Mouse (Mus musculus) inflammation-experienced regulatory T-cells, adult 6 months (primary cell): ENCODE results near the gene Brd4. TPM values are rescaled to one million over a fixed set of nuclear protein-coding genes. Genes with fewer than 3 reads are reported as not detected.
A peak's percentile ranks its signal among the peaks of the same experiment; 100 is the strongest.

Experiments used
- ATAC-seq: one replicate; pipeline ENCODE4 v1.8.0; 2017
- polyA plus RNA-seq, 3 experiments: library from polyadenylated mRNA; unstranded; fragments of 100-300 nt; shearing (Covaris generic); gene quantifications; one replicate each; pipeline ENCODE4 v1.2.1; 2017

Gene Brd4
- 10 to 100 TPM; 58.7 to 77.4 (median 72.6) TPM for polyA plus RNA-seq

GRCm38 (mm10) chr17:32284262-32285137 lies at the start of gene Brd4:
Gene Brd4 (minus strand): TSS chr17:32284722.
- ATAC-seq: peak; percentile 74

DNA sequence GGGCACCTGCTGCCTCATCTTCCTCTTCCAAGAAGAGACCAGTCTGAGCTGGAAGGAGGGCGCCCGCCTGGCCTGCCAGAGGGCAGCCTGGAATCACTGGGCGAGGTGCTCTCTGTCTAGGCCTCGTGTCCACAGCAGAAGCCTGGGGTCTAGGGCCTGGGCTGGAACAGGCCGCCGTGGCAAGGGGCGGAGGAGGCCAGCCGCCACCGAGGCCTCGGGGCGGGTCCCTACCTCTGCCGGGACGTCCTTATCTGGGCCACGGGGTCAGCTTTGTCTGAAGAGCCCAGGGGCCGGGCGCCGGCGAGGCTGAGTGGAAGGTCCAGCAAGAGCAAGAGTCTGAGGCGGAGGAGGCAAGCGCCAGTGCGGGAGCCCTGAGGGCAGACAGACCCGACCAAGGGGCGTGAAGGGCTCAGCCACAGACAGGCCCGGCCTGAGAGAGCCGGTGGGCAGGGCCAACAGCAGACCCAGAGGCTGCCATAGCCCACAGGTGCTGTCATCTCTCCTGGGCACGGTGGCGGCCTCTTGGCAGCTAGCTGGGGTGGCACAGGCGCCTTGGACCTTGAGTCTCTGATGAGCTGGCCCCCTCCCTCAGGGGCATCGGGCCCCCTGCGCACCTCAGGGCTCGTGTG lies 49.3 kb upstream of the Brd4 start:
- ATAC-seq: no peak

- no peak for ATAC-seq
Measured at GRCm38 (mm10) chr17:32327501-32327900, 43.0 kb upstream of the Brd4 start.

GRCm38 (mm10) chr17:32322809-32323208 lies 38.3 kb upstream of the Brd4 start:
- no peak for ATAC-seq

DNA sequence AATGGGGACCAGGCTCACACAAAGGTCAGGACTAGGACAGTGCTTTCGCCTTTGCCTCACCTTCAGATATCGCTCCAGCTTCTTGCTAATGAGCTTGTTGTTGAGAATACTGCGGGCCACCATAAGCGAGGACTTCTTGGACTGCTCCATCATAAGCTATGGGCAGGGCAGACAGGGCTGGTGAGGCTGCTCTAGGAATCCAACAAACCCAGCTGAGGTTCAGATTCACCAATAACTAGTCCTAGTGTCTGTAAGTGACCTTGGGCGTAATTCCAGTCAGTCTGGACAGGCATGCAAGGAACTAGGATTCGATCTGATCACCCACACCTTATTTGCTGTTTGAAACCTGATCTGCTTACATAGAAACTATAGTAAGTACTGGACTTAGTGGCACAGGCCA lies 37.3 kb upstream of the Brd4 start:
- ATAC-seq: no peak

- peak; percentile 44 for ATAC-seq
Measured at GRCm38 (mm10) chr17:32321390-32321734, 36.8 kb upstream of the Brd4 start.

GRCm38 (mm10) chr17:32320597-32321389 lies 36.3 kb upstream of the Brd4 start, which contains the start of gene Akap8:
Gene Akap8 (minus strand): TSS chr17:32321238.
- peak; percentile 97 for ATAC-seq

DNA sequence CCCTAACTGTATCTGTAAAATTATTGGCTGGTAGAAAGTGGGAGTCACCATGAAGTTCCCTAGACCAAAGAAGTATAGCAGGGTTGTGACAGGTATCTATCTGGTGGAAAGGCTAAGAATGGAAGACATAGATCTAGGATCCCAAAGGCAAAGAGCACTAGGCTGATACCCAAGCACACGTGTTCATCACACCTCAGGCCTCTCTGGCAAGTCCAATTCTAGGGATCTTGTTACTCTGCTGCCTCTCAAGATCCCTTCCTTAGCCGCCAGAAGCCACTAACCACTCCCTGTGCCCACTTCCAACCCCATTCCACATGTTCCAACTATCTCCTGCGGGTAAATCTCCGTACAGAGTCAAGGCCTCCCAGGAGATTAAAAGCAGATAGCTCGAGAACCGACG lies 35.4 kb upstream of the Brd4 start:
- ATAC-seq: no peak

GRCm38 (mm10) chr17:32317708-32318107 lies 33.2 kb upstream of the Brd4 start:
- no peak for ATAC-seq

DNA sequence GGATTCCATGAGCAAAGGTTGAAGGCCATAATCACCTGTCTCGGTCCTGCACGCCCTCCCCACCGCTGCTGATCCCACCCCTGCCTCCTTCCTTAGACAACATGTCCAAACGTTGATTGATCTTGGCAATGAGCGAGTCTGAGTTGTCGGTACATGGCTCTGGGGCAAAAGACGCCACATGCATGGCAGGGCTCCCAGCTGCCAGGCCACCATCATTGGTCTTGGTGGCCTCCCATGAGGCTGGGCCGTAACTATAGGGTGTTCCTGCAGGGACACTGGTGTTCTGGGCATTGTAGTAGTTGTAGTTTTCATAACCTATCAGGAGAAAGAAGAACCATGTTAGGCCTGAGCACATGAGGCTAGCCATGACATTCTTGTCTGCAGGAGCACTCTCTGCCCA lies 32.5 kb upstream of the Brd4 start:
- no peak for ATAC-seq

GRCm38 (mm10) chr17:32315560-32315959 lies 31.0 kb upstream of the Brd4 start:
- no peak for ATAC-seq

GRCm38 (mm10) chr17:32313892-32314291 lies 29.4 kb upstream of the Brd4 start:
- no peak for ATAC-seq

- ATAC-seq: no peak
Measured at GRCm38 (mm10) chr17:32312801-32313200, 28.3 kb upstream of the Brd4 start.

- ATAC-seq: no peak
Measured at GRCm38 (mm10) chr17:32307963-32308362, 23.4 kb upstream of the Brd4 start.

GRCm38 (mm10) chr17:32298125-32298524 lies 13.6 kb upstream of the Brd4 start:
- ATAC-seq: no peak

GRCm38 (mm10) chr17:32295901-32296300 lies 11.4 kb upstream of the Brd4 start:
- ATAC-seq: no peak

DNA sequence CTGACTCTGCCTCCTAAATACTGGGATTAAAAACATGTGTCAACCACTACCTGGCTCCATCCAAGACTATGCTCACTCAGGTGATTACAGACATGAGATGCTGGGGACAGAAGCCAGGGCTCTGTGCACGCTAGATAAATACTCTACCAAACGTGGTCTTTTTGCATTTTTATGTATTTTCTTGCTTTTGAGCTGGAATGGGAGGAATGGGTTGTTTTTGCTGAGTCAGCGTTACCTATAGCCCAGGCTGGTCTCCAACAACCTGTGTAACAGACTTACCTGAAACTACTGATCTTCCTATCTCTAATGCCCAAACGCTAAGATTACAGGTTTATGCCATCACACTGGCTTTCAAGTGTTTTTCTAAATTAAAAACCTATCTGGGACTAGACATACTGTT lies 10.6 kb upstream of the Brd4 start:
- no peak for ATAC-seq

GRCm38 (mm10) chr17:32285138-32285670 lies 682 bp upstream of the Brd4 start:
- no peak for ATAC-seq

- peak; percentile 57 for ATAC-seq
Measured at GRCm38 (mm10) chr17:32283771-32284221, 726 bp downstream of the Brd4 start.

DNA sequence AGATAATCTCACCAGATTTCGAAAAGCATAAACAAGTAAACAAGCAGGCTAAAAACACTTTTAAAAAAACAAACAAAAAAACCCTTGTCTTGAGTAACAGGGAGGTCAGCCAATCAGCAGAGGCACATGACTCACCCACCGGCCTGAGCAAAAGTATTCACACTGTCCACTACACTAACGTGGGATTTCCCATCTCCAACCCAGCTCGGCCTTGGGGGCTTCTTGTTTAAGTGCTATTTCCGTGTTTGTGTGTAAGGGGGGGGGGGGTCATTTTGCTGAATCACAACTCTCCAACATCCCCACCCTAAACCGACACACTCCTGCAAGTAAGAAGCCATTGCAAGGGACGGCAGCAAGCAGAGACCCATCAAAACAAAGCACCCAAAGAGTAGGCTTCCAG lies 1.2 kb downstream of the Brd4 start:
- ATAC-seq: peak; percentile 1

DNA sequence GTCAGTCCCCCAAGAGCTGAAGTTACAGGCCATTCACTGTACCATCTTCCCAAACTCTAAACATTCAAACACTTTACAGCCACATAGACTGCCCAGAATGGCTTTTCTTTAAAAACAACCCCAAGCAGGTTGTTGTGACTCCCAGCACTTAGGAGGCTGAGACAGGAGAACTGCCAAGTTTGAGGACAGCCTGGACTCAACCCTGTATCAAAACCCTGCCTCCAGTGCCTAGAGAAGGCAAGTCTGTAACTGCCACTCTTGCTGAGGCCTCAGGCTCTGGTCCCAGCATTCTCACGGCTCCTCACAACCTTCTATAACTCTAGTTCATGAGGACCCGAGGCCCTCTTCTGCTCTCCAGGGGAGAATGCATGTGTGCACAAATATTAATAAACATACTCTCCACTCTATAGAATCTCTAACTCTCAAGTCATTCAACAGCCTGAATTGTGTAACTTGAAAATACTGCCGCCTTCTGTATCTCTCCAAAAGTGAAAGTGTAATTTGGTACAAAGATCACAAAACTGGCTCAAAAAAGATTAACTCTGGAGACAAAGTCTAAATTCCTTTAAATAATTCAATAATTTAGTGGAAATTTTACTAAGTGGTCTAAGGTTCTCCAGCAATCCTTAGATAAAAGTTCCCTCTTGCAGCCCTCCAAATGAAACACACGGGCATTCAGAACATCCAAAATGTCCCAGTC lies 2.8 kb downstream of the Brd4 start:
- ATAC-seq: no peak

- ATAC-seq: no peak
Measured at GRCm38 (mm10) chr17:32281126-32281525, 3.4 kb downstream of the Brd4 start.
